Mouse (Mus musculus): ENCODE results near the gene Lad1. TPM values are rescaled to one million over a fixed set of nuclear protein-coding genes. Genes with fewer than 3 reads are reported as not detected.

The Lad1 gene
- polyA plus RNA-seq, 1 experiment: 314 TPM

- Histone ChIP-seq H3K36me3 (ENCODE audit: control insufficient read depth, insufficient read depth, low read length) (no peaks in the 10 kb centered on the region), H3K27ac (ENCODE audit: insufficient read depth, low read depth, low read length) (peak overlapping the region; percentile 46), H3K4me1 (ENCODE audit: control insufficient read depth, insufficient read depth, insufficient read length, low read length) (peaks cover 28% of the 10 kb centered on the region), H3K27me3 (ENCODE audit: control insufficient read depth, insufficient read depth, low read length) (no peaks in the 10 kb centered on the region), H3K4me3 (ENCODE audit: low read depth, low read length) (peak overlapping the region; percentile 54)
- 9% methylated on average over 27 of the region's 27 CpGs for WGBS
- TF ChIP-seq POLR2A (IDR thresholded peaks at IDR 0.05; ENCODE audit: low read depth, low read length) (peak; percentile 22; the same call in 1 of the 2 replicates), CTCF (IDR thresholded peaks at IDR 0.05; ENCODE audit: extremely low read depth, insufficient read length, insufficient replicate concordance, low read depth, low read length) (no peak)
These were observed 24.8 kb upstream of the Lad1 start for GRCm38 (mm10) chr1:135793370-135794215.

- TF ChIP-seq POLR2A (IDR thresholded peaks at IDR 0.05; ENCODE audit: low read depth, low read length) (no peak), CTCF (IDR thresholded peaks at IDR 0.05; ENCODE audit: extremely low read depth, insufficient read length, insufficient replicate concordance, low read depth, low read length) (no peak)
- WGBS: 17% methylated on average over 20 of the region's 20 CpGs
- H3K27ac ChIP-seq (ENCODE audit: insufficient read depth, low read depth, low read length): peak overlapping the region; percentile 46
- H3K4me3 ChIP-seq (ENCODE audit: low read depth, low read length): peak overlapping the region; percentile 44
- H3K27me3 ChIP-seq (ENCODE audit: control insufficient read depth, insufficient read depth, low read length): no peaks in the 10 kb centered on the region
- H3K4me1 ChIP-seq (ENCODE audit: control insufficient read depth, insufficient read depth, insufficient read length, low read length): peaks cover 25% of the 10 kb centered on the region
- H3K36me3 ChIP-seq (ENCODE audit: control insufficient read depth, insufficient read depth, low read length): no peaks in the 10 kb centered on the region
These were observed 23.9 kb upstream of the Lad1 start for GRCm38 (mm10) chr1:135794216-135795134.

GRCm38 (mm10) chr1:135798492-135798891 lies 19.9 kb upstream of the Lad1 start:
- H3K36me3 ChIP-seq (ENCODE audit: control insufficient read depth, insufficient read depth, low read length): no peaks in the 10 kb centered on the region
- 87% methylated on average over 1 of the region's 1 CpGs for WGBS
- no peak overlapping the region for H3K4me3 ChIP-seq (ENCODE audit: low read depth, low read length)
- H3K4me1 ChIP-seq (ENCODE audit: control insufficient read depth, insufficient read depth, insufficient read length, low read length): peaks cover 43% of the 10 kb centered on the region
- no peak overlapping the region for H3K27ac ChIP-seq (ENCODE audit: insufficient read depth, low read depth, low read length)
- TF ChIP-seq POLR2A (IDR thresholded peaks at IDR 0.05; ENCODE audit: low read depth, low read length): no peak
- no peak for TF ChIP-seq CTCF (IDR thresholded peaks at IDR 0.05; ENCODE audit: extremely low read depth, insufficient read length, insufficient replicate concordance, low read depth, low read length)
- no peaks in the 10 kb centered on the region for H3K27me3 ChIP-seq (ENCODE audit: control insufficient read depth, insufficient read depth, low read length)

DNA sequence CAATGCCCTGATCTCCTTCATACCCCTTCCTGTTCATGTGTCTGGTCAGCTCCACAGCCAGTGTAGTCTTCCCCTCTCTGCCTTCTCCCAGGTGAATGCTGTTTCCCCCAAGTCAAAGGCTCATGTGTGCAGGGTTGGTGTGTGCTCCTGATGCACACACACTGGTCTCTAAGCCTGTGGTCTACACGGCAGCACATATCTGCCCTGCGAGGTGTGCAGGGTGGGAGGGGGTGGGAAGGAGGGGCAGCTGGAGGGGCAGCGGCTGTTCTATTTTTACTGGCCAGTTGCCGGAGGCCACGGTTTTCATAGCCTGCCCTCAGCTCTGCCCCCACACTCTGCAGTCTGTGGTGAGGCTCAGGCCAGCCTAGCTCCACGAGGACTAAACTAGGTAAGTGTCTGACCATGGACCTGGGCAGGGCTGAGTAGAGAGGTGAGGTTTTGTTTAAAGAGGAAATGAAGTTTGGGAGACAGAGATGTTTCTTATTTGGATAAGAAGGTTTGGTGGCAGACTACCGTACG lies 19.2 kb upstream of the Lad1 start:
- no peak overlapping the region for H3K4me3 ChIP-seq (ENCODE audit: low read depth, low read length)
- no peaks in the 10 kb centered on the region for H3K27me3 ChIP-seq (ENCODE audit: control insufficient read depth, insufficient read depth, low read length)
- 75% methylated on average over 8 of the region's 8 CpGs for WGBS
- no peak for TF ChIP-seq POLR2A (IDR thresholded peaks at IDR 0.05; ENCODE audit: low read depth, low read length)
- no peak for TF ChIP-seq CTCF (IDR thresholded peaks at IDR 0.05; ENCODE audit: extremely low read depth, insufficient read length, insufficient replicate concordance, low read depth, low read length)
- H3K4me1 ChIP-seq (ENCODE audit: control insufficient read depth, insufficient read depth, insufficient read length, low read length): peaks cover 39% of the 10 kb centered on the region
- H3K36me3 ChIP-seq (ENCODE audit: control insufficient read depth, insufficient read depth, low read length): no peaks in the 10 kb centered on the region
- no peak overlapping the region for H3K27ac ChIP-seq (ENCODE audit: insufficient read depth, low read depth, low read length)

GRCm38 (mm10) chr1:135800192-135800950 lies 18.0 kb upstream of the Lad1 start:
- Histone ChIP-seq H3K4me3 (ENCODE audit: low read depth, low read length) (no peak overlapping the region), H3K27me3 (ENCODE audit: control insufficient read depth, insufficient read depth, low read length) (no peaks in the 10 kb centered on the region), H3K4me1 (ENCODE audit: control insufficient read depth, insufficient read depth, insufficient read length, low read length) (peaks cover 31% of the 10 kb centered on the region), H3K27ac (ENCODE audit: insufficient read depth, low read depth, low read length) (peak overlapping the region; percentile 12; the same call in 1 of the 2 replicates), H3K36me3 (ENCODE audit: control insufficient read depth, insufficient read depth, low read length) (no peaks in the 10 kb centered on the region)
- TF ChIP-seq POLR2A (IDR thresholded peaks at IDR 0.05; ENCODE audit: low read depth, low read length) (no peak), CTCF (IDR thresholded peaks at IDR 0.05; ENCODE audit: extremely low read depth, insufficient read length, insufficient replicate concordance, low read depth, low read length) (no peak)
- 40% methylated on average over 8 of the region's 8 CpGs for WGBS

DNA sequence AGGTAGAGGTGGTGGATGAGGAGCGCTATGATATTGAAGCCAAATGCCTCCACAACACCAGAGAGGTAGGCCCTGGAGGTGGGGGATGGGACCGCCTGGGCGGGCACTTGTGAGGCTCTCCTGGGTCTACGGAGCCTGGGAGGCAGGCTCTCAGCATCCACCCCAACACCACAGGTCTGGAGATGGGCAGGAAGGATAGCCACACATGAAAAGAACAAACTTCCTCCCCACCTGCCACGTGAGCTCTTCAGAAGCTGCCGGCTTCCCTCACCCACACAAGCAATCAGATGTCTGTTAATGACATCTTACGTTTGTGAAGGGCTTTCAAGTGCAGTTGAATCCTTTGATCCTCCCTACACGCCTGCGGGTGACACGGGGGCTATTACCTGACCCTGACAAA lies 10.9 kb upstream of the Lad1 start:
- 21% methylated on average over 10 of the region's 10 CpGs for WGBS
- peaks cover 44% of the 10 kb centered on the region for H3K4me1 ChIP-seq (ENCODE audit: control insufficient read depth, insufficient read depth, insufficient read length, low read length)
- no peak overlapping the region for H3K4me3 ChIP-seq (ENCODE audit: low read depth, low read length)
- H3K27me3 ChIP-seq (ENCODE audit: control insufficient read depth, insufficient read depth, low read length): no peaks in the 10 kb centered on the region
- H3K36me3 ChIP-seq (ENCODE audit: control insufficient read depth, insufficient read depth, low read length): no peaks in the 10 kb centered on the region
- TF ChIP-seq CTCF (IDR thresholded peaks at IDR 0.05; ENCODE audit: extremely low read depth, insufficient read length, insufficient replicate concordance, low read depth, low read length) (no peak), POLR2A (IDR thresholded peaks at IDR 0.05; ENCODE audit: low read depth, low read length) (no peak)
- H3K27ac ChIP-seq (ENCODE audit: insufficient read depth, low read depth, low read length): no peak overlapping the region

All from small intestine, adult 2 months (tissue).